Mouse (Mus musculus): ENCODE results near the gene Sycn.

The Sycn gene

DNA sequence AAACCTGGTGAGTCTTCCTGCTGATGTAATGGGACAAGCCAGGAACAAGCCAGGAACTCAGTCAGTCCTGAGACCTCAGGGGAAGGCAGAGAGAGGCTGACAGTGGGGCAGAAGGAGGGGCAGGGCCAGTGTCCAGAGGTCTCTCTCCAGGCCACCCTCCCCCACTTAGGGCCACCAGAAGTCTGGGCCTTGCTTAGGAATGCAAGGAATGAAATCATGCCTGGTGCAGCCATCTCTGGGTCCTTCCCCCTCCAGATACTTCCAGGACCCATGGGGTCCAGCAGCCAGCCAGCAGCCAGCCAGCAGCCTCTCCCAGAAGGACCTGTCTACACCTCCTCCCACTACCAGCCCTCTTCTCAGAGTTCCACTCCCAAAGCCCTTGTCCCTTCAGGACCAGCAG is 47.0 kb downstream of the Sycn start:
- peak; percentile 79 to 82 for DNase-seq
